Mouse (Mus musculus) testis, postnatal 10 days (tissue): Measurements from ENCODE around the gene Acy3.
"Not testable (repeated sequence)": the region's sequence is repeated elsewhere in the genome, so short reads cannot be mapped to it uniquely, and the experiment has no call there.

ENCODE experiments used
- DNase-seq: peaks from one replicate; pipeline ENCODE4 v3.0.0; 2021; ENCODE audit warnings: low spot score

The Acy3 gene

GRCm38 (mm10) chr19:3974608-3975007, 11.8 kb upstream of the Acy3 start:
- not testable (repeated sequence) for DNase-seq

- DNase-seq, result no peak
Observed at GRCm38 (mm10) chr19:3975866-3976265, 10.5 kb upstream of the Acy3 start.

DNA sequence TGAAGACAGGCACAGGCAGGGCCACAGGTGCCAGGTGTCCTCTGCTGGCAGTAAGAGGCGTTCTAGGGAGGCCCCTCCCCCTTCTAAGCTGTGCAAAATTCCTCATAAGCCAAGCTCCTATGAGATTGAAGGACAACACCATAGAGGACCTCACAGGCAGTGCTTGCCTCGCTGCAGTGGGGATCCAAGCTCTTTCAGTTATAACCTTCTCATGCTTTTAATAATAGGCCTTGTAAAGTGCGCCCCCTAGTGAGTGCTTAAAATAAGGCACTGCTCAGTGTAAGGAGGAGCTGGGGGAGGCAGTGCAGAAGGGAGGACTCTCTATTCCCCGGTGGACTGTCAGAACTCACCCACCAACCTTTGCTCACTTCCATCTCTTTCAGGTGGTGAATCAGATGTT, 6.1 kb upstream of the Acy3 start:
- peak; percentile 84 for DNase-seq

DNA sequence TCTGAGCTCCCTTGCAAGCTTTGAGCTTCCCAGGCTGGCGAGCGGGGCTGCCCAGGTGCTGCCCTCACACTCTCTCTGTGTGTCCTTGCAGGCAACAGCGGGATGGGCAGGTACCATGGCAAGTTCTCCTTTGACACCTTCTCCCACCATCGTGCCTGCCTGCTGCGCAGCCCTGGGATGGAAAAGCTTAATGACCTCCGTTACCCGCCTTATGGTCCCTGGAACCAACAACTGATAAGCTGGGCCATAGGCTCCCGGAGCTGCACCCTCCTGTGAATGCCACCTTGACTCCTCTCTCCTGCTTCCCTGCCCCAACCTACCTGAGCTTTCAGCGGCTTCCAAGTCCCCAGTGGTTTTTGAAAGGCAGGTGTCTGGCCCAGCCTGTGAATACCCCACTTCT, 5.5 kb upstream of the Acy3 start:
- DNase-seq, result no peak

DNA sequence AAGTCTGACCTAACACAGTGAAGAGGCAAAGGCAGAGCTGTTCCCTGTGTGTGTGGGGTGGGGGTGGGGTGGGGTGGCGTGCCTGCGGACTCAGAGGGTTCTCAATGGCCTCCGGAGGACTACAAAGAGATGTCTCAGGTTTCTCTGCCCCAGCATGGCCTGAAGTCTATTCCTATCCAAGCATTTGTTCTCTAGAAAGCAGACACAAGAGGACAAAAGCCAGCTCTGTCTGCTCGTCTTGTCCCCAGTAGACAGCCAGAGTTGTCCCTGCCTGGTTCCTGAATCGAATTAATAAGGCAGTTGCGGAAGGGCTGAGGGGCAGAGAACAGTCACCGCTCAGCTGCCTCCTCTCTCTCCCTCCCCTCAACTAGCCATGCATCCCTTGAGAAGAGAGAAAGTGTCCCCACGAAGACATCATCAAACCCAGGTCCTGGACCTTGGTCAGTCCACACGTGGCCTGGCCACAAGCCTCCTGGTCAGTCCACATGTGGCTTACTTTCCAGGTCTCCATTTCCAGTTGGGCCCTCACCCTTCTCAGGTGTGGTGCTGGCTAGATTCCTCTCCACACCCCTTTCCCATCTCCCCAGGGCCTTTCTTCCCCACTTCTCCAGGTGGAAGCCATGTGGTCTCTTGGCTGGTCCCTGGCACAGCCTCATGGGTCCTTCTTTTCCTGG, 2.7 kb upstream of the Acy3 start:
- DNase-seq, result no peak

- no peak for DNase-seq
Observed at GRCm38 (mm10) chr19:3985261-3985681, 1.1 kb upstream of the Acy3 start.

- no peak for DNase-seq
Observed at GRCm38 (mm10) chr19:3988066-3988465, 1.7 kb downstream of the Acy3 start.

GRCm38 (mm10) chr19:3988750-3989149, 2.4 kb downstream of the Acy3 start:
- DNase-seq, result no peak

DNA sequence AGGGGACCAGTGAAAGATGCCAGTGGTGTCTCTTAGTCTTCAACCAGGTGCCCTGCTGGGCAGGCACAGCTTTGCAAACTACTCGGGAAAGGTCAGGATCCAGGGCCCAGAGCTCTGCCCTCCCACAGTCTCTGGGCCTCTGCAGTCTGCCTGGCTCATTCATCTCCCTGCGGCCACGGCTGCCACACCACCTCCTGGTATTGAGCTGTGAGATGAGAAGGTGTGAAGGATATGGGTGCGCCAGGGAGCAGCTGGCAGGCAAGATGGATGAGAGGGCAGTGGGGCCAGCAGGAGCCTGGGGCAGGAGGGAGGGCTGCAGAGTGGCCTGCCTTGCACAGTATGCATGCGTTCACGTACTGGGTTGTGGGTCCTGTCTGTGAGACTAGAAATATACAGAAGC, 4.4 kb downstream of the Acy3 start:
- no peak for DNase-seq

DNA sequence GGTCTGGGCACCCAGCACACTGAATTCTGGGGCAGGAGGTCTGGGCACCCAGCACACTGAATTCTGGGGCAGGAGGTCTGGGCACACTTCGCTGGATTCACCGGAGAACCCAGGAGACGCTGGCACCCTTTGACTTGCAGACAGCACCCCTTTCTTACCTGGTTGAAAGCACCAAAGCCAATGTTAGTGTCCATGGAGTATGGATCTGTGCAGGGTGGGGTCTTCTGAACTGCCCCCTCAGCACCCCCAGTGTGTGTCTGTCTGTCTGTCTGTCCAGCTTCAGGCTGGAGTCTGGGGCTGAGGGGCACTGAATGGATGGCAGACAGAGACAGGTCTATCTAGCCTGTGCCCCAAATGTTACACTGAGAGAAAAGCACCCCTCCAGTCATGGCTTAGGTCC, 5.2 kb downstream of the Acy3 start:
- DNase-seq, result no peak

DNA sequence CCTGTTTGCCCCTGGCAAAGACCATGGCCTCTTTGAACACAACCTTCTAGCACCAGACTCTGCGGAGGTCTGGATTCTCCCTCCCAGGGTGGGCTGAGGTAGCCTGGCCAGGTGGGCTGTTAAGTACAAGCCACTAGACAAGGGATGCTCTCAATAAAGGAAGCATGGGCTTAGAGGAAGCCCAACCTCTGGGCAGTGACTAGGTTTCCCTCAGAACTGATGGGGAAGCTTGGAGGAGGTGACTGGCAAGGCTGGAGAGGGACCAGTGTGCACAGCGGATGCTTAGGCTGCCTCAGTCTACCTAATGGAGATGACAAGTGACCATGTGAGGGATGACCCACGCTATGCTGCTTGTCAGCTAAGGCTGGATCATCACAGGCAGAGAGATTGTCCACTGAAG, 5.6 kb downstream of the Acy3 start:
- DNase-seq, result no peak

- no peak for DNase-seq
Observed at GRCm38 (mm10) chr19:3992416-3992815, 6.0 kb downstream of the Acy3 start, which contains the start of gene Tbx10. Gene Tbx10 (plus strand): TSS chr19:3992752.

DNA sequence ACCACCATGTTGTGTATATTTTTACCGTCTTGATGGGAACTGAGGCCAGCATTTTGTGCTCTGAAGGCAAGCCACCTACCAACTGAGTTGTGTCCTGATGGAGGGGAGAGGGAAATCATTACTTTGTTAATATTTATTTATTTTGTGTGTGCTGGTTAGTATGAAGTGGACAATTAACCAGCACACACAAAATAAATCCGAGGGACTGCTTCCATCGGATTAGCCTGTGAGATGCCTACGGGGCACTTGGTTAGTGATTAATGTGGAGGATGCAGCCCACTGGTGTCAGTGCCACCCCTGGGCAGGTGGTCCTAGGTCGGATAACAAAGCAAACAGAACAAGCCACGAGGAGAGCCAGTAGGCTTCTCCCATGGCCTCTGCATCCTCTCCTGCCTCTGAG, 8.6 kb downstream of the Acy3 start:
- no peak for DNase-seq

GRCm38 (mm10) chr19:3995505-3995904, 9.1 kb downstream of the Acy3 start:
- DNase-seq, result no peak

DNA sequence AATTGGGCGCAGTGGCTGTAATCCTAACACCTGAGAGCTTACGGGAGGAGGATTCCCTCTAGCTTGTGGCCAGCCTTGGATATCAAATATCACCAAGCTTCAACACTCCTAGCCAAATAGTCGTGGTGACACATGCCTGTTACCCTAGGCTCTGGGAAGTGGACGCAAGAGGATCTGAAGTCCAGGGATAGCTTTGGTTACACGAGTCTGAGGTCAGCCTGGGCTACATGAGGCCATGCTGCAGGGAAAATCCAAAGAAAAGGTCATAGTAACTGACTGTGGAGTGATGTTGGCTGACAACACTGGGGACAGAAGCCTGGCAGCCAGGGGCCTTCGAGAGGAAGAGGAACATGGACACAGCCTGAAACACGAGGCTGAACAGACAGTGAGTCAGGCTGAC, 9.7 kb downstream of the Acy3 start:
- no peak for DNase-seq

GRCm38 (mm10) chr19:3996747-3997146, 10.4 kb downstream of the Acy3 start:
- DNase-seq, result no peak

GRCm38 (mm10) chr19:3997231-3997630, 10.9 kb downstream of the Acy3 start:
- no peak for DNase-seq

GRCm38 (mm10) chr19:3998335-3998734, 12.0 kb downstream of the Acy3 start:
- no peak for DNase-seq

DNA sequence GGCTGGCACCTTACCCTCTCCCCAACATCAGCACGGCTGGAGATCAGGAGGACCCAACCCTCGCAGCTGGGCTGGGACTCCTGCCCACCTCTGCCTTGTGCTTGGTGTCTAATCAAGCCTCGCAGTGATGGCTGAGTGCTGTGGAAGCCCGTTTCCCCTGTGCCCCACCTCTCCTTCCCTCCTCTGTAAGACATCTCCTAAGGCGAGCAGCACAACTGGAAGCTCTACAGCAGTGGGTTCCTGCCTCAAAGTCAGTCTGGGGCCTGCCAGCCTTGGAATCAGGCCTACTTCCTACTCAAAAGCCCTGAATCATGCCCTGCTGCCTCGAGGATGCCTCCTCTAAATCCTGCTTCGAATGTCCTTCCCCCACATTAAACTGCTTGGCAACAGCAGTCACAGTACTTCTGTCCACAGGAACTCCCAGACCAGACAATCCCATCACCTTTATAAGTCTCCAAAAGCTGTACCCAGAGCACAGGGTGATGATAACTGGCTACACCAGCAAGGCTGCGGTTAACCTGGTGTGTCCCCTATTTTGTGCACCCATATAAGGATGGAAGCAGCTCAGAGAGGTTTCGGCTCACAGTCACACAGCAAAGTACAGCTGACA, 12.9 kb downstream of the Acy3 start:
- DNase-seq, result no peak

DNA sequence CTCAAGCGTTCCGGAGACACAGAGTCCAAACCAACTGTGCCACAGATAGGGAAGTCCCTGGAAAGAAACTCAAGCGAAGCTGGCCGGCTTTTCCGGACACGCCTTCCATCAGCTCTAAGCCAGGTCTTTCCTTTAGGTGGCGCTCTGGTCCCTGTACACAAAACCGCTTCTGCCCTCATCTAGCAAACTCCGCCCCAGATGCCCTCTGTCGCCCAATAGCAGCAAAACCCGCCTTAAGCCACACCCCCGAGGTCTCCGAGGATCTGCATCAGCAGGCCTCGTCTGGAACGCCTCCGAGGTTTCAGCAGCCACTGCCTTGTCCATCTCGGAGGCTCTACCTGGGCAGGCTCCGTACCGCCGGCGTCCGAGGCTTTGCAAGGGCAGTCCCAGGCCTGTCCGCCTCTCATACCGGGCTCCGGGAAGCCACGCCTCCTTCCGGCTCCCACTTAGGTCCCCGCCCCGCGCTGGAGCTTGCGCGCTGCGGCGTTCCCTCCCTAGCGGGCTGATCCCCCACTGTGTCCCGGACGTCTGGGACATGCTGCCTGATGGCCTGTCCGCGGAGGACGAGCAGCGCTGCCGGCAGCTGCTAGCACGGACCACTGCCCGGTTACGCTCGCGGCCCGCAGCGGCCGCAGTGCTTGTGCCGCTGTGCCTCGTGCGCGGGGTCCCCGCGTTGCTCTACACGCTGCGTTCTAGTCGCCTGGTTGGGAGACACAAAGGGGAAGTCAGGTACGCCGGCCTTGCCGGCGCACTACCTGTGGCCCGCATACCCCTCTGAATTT, 13.9 kb downstream of the Acy3 start, which contains the start of the genes Nudt8 and Gm49405:
TSS of gene Nudt8 (plus strand) at position 462 of the 782 bp plus-strand sequence.
TSS of gene Gm49405 (plus strand) at position 508 of the 782 bp plus-strand sequence.
- DNase-seq, result peak; percentile 95

- DNase-seq, result no peak
Observed at GRCm38 (mm10) chr19:4000949-4001525, 14.7 kb downstream of the Acy3 start.

DNA sequence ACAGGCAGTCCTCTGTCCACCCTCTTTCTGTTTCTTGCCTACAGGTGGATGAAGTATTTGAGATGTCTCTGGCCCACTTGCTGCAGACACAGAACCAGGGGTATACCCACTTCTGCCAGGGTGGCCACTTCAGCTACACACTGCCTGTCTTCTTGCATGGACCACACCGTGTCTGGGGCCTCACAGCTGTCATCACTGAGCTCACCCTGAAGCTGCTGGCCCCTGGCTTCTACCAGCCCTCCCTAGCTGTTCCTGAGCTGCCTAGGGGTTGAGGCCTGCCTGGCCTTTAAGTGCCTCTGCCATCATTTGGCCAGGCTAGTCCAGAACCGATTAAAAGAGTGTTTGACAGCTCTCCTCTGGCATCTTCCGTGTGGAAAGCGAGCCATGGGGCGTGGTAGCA, 15.4 kb downstream of the Acy3 start:
- DNase-seq, result peak; percentile 38

- no peak for DNase-seq
Observed at GRCm38 (mm10) chr19:4003112-4003511, 16.7 kb downstream of the Acy3 start, which contains the start of gene Doc2g. Gene Doc2g (plus strand): TSS chr19:4003313.
